Mouse (Mus musculus): ENCODE measurements around the gene Cbr4.

DNA sequence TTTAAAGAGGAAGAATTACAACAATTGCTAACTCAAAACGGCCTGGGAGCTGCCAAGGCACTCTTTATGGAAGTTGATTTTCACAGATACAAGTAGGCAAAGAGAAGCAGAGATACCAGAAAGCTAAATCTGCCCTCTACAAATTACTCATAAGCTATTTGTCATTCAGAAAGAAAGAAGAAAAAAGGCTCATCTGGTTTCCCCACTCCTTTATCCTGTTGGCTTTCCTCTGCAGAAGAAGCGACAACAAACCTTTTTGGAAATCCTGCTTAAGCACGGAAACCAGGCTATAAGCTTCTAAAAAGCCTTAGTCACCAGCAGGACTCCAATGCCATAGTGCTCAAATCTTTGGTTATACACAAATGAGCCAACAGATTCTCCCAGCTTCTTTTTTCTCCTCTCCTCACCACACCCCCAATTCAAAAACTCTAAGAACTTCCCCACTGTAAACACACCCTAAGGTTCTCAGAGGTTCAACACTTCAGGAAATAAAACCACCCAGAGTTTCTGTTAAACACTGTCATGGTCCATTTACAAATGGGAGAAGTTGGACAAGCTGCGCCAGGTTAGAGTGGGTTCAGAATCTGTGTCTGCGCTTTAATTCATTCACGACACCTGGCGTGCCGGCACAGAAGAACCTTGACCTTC lies 65.3 kb downstream of the Cbr4 start:
- no peak for TF ChIP-seq POLR2A (IDR thresholded peaks at IDR 0.05; ENCODE audit: low read depth, low read length)
- TF ChIP-seq CTCF (IDR thresholded peaks at IDR 0.05; ENCODE audit: borderline replicate concordance, insufficient read depth, low read length): no peak
